Mouse (Mus musculus) erythroid progenitor cell, adult 5-6 weeks (primary cell): Measurements from ENCODE around the gene Krtap9-3. TPM values are rescaled to one million over a fixed set of nuclear protein-coding genes. Genes with fewer than 3 reads are reported as not detected.

Source experiments
- ATAC-seq: replicated peaks from 2 replicates; pipeline ENCODE4 v1.8.0; 2016; ENCODE audit warnings: moderate number of reproducible peaks, mild to moderate bottlenecking, moderate TSS enrichment, inconsistent platforms; ENCODE audit not compliant: poor library complexity, low FRiP score, severe bottlenecking
- total RNA-seq, 2 experiments: library from RNA; stranded (forward) in 1 of 2; stranded (reverse) in 1 of 2; fragments of 150-400 nt in 1 of 2; fragments of 186-747, 209-891 nt in 1 of 2; gene quantifications; 2 replicates each; pipeline versions ENCODE4 v1.2.3 to v1.2.4; 2015 to 2017; ENCODE audit warnings: low replicate concordance in 2 of 2

Krtap9-3 gene
- total RNA-seq, 2 experiments from 2014 or later: not detected

GRCm38 (mm10) chr11:99574106-99574505 lies 23.8 kb downstream of the Krtap9-3 start:
- ATAC-seq: no peak

- no peak for ATAC-seq
Observed at GRCm38 (mm10) chr11:99573164-99573563, 24.7 kb downstream of the Krtap9-3 start.

- no peak for ATAC-seq
Observed at GRCm38 (mm10) chr11:99566530-99566929, 31.4 kb downstream of the Krtap9-3 start, which contains the start of gene Krtap3-1. Gene Krtap3-1 (minus strand): TSS chr11:99566630.

- no peak for ATAC-seq
Observed at GRCm38 (mm10) chr11:99562580-99562979, 35.3 kb downstream of the Krtap9-3 start.

- ATAC-seq: no peak
Observed at GRCm38 (mm10) chr11:99559366-99559765, 38.5 kb downstream of the Krtap9-3 start, which contains the start of gene Gm11939. Gene Gm11939 (minus strand): TSS chr11:99559466.

GRCm38 (mm10) chr11:99557976-99558745 lies 39.7 kb downstream of the Krtap9-3 start:
- no peak for ATAC-seq

GRCm38 (mm10) chr11:99556753-99557152 lies 41.2 kb downstream of the Krtap9-3 start, which contains the start of gene Krtap3-2:
Gene Krtap3-2 (minus strand): TSS chr11:99556853.
- no peak for ATAC-seq

- no peak for ATAC-seq
Observed at GRCm38 (mm10) chr11:99556195-99556594, 41.7 kb downstream of the Krtap9-3 start.

GRCm38 (mm10) chr11:99550765-99551164 lies 47.1 kb downstream of the Krtap9-3 start, which contains the start of gene Krtap3-3:
Gene Krtap3-3 (minus strand): TSS chr11:99550865.
- no peak for ATAC-seq

GRCm38 (mm10) chr11:99547892-99548291 lies 50.0 kb downstream of the Krtap9-3 start:
- ATAC-seq: no peak

Other genes with a start within 250 kb of the Krtap9-3 start
Only the 30 nearest of the 36 such genes appear.
- not detected in 2 replicates for gene Krt12, start 175.8 kb downstream of the Krtap9-3 start, total RNA-seq (2015; ENCODE audit: low replicate concordance)
- not detected in 2 replicates for gene Krt12, start 175.8 kb downstream of the Krtap9-3 start, total RNA-seq (2017; ENCODE audit: low replicate concordance)
- gene Krt20, start 160.0 kb downstream of the Krtap9-3 start, total RNA-seq (2015; ENCODE audit: low replicate concordance): not detected in 2 replicates
- not detected in 2 replicates for gene Krt20, start 160.0 kb downstream of the Krtap9-3 start, total RNA-seq (2017; ENCODE audit: low replicate concordance)
- gene Krt23, start 105.0 kb downstream of the Krtap9-3 start, total RNA-seq (2015; ENCODE audit: low replicate concordance): not detected in 2 replicates
- not detected in 2 replicates for gene Krt23, start 105.0 kb downstream of the Krtap9-3 start, total RNA-seq (2017; ENCODE audit: low replicate concordance)
- gene Krt39, start 76.8 kb downstream of the Krtap9-3 start, total RNA-seq (2015; ENCODE audit: low replicate concordance): not detected in 2 replicates
- not detected in 2 replicates for gene Krt39, start 76.8 kb downstream of the Krtap9-3 start, total RNA-seq (2017; ENCODE audit: low replicate concordance)
- gene Krt40, start 54.9 kb downstream of the Krtap9-3 start, total RNA-seq (2015; ENCODE audit: low replicate concordance): not detected in 2 replicates
- gene Krt40, start 54.9 kb downstream of the Krtap9-3 start, total RNA-seq (2017; ENCODE audit: low replicate concordance): not detected in 2 replicates
- gene Krtap3-3, start 47.2 kb downstream of the Krtap9-3 start, total RNA-seq (2015; ENCODE audit: low replicate concordance): not detected in 2 replicates
- not detected in 2 replicates for gene Krtap3-3, start 47.2 kb downstream of the Krtap9-3 start, total RNA-seq (2017; ENCODE audit: low replicate concordance)
- not detected in 2 replicates for gene Krtap3-2, start 41.3 kb downstream of the Krtap9-3 start, total RNA-seq (2015; ENCODE audit: low replicate concordance)
- not detected in 2 replicates for gene Krtap3-2, start 41.3 kb downstream of the Krtap9-3 start, total RNA-seq (2017; ENCODE audit: low replicate concordance)
- not detected in 2 replicates for gene Gm11939, start 38.6 kb downstream of the Krtap9-3 start, total RNA-seq (2015; ENCODE audit: low replicate concordance)
- gene Gm11939, start 38.6 kb downstream of the Krtap9-3 start, total RNA-seq (2017; ENCODE audit: low replicate concordance): not detected in 2 replicates
- gene Krtap3-1, start 31.5 kb downstream of the Krtap9-3 start, total RNA-seq (2015; ENCODE audit: low replicate concordance): not detected in 2 replicates
- not detected in 2 replicates for gene Krtap3-1, start 31.5 kb downstream of the Krtap9-3 start, total RNA-seq (2017; ENCODE audit: low replicate concordance)
- gene Krtap1-5, start 17.1 kb downstream of the Krtap9-3 start, total RNA-seq (2015; ENCODE audit: low replicate concordance): not detected in 2 replicates
- gene Krtap1-5, start 17.1 kb downstream of the Krtap9-3 start, total RNA-seq (2017; ENCODE audit: low replicate concordance): not detected in 2 replicates
- gene Krtap1-4, start 14.5 kb downstream of the Krtap9-3 start, total RNA-seq (2015; ENCODE audit: low replicate concordance): not detected in 2 replicates
- gene Krtap1-4, start 14.5 kb downstream of the Krtap9-3 start, total RNA-seq (2017; ENCODE audit: low replicate concordance): not detected in 2 replicates
- gene Krtap1-3, start 6.8 kb downstream of the Krtap9-3 start, total RNA-seq (2015; ENCODE audit: low replicate concordance): not detected in 2 replicates
- gene Krtap1-3, start 6.8 kb downstream of the Krtap9-3 start, total RNA-seq (2017; ENCODE audit: low replicate concordance): not detected in 2 replicates
- gene Gm11938, start 5.2 kb upstream of the Krtap9-3 start, total RNA-seq (2015; ENCODE audit: low replicate concordance): not detected in 2 replicates
- not detected in 2 replicates for gene Gm11938, start 5.2 kb upstream of the Krtap9-3 start, total RNA-seq (2017; ENCODE audit: low replicate concordance)
- not detected in 2 replicates for gene Gm11937, start 12.1 kb upstream of the Krtap9-3 start, total RNA-seq (2015; ENCODE audit: low replicate concordance)
- not detected in 2 replicates for gene Gm11937, start 12.1 kb upstream of the Krtap9-3 start, total RNA-seq (2017; ENCODE audit: low replicate concordance)
- gene Krtap2-4, start 16.7 kb upstream of the Krtap9-3 start, total RNA-seq (2015; ENCODE audit: low replicate concordance): not detected in 2 replicates
- gene Krtap2-4, start 16.7 kb upstream of the Krtap9-3 start, total RNA-seq (2017; ENCODE audit: low replicate concordance): not detected in 2 replicates
- gene Gm11562, start 22.3 kb upstream of the Krtap9-3 start, total RNA-seq (2015; ENCODE audit: low replicate concordance): not detected in 2 replicates
- not detected in 2 replicates for gene Gm11562, start 22.3 kb upstream of the Krtap9-3 start, total RNA-seq (2017; ENCODE audit: low replicate concordance)
- not detected in 2 replicates for gene Krtap4-1, start 30.1 kb upstream of the Krtap9-3 start, total RNA-seq (2015; ENCODE audit: low replicate concordance)
- gene Krtap4-1, start 30.1 kb upstream of the Krtap9-3 start, total RNA-seq (2017; ENCODE audit: low replicate concordance): not detected in 2 replicates
- gene Krtap4-2, start 37.0 kb upstream of the Krtap9-3 start, total RNA-seq (2015; ENCODE audit: low replicate concordance): not detected in 2 replicates
- gene Krtap4-2, start 37.0 kb upstream of the Krtap9-3 start, total RNA-seq (2017; ENCODE audit: low replicate concordance): not detected in 2 replicates
- not detected in 2 replicates for gene Krtap4-7, start 46.0 kb upstream of the Krtap9-3 start, total RNA-seq (2015; ENCODE audit: low replicate concordance)
- not detected in 2 replicates for gene Krtap4-7, start 46.0 kb upstream of the Krtap9-3 start, total RNA-seq (2017; ENCODE audit: low replicate concordance)
- not detected in 2 replicates for gene Gm11555, start 52.1 kb upstream of the Krtap9-3 start, total RNA-seq (2015; ENCODE audit: low replicate concordance)
- gene Gm11555, start 52.1 kb upstream of the Krtap9-3 start, total RNA-seq (2017; ENCODE audit: low replicate concordance): not detected in 2 replicates
- not detected in 2 replicates for gene Gm11563, start 60.9 kb upstream of the Krtap9-3 start, total RNA-seq (2015; ENCODE audit: low replicate concordance)
- gene Gm11563, start 60.9 kb upstream of the Krtap9-3 start, total RNA-seq (2017; ENCODE audit: low replicate concordance): not detected in 2 replicates
- not detected in 2 replicates for gene Krtap4-6, start 67.9 kb upstream of the Krtap9-3 start, total RNA-seq (2015; ENCODE audit: low replicate concordance)
- gene Krtap4-6, start 67.9 kb upstream of the Krtap9-3 start, total RNA-seq (2017; ENCODE audit: low replicate concordance): not detected in 2 replicates
- not detected in 2 replicates for gene Gm14190, start 92.6 kb upstream of the Krtap9-3 start, total RNA-seq (2015; ENCODE audit: low replicate concordance)
- gene Gm14190, start 92.6 kb upstream of the Krtap9-3 start, total RNA-seq (2017; ENCODE audit: low replicate concordance): not detected in 2 replicates
- not detected in 2 replicates for gene Gm14180, start 136.2 kb upstream of the Krtap9-3 start, total RNA-seq (2015; ENCODE audit: low replicate concordance)
- gene Gm14180, start 136.2 kb upstream of the Krtap9-3 start, total RNA-seq (2017; ENCODE audit: low replicate concordance): not detected in 2 replicates
- gene Gm11595, start 174.8 kb upstream of the Krtap9-3 start, total RNA-seq (2015; ENCODE audit: low replicate concordance): not detected in 2 replicates
- not detected in 2 replicates for gene Gm11595, start 174.8 kb upstream of the Krtap9-3 start, total RNA-seq (2017; ENCODE audit: low replicate concordance)
- gene Krtap4-8, start 182.6 kb upstream of the Krtap9-3 start, total RNA-seq (2015; ENCODE audit: low replicate concordance): not detected in 2 replicates
- not detected in 2 replicates for gene Krtap4-8, start 182.6 kb upstream of the Krtap9-3 start, total RNA-seq (2017; ENCODE audit: low replicate concordance)
- gene Krtap4-9, start 187.1 kb upstream of the Krtap9-3 start, total RNA-seq (2015; ENCODE audit: low replicate concordance): not detected in 2 replicates
- not detected in 2 replicates for gene Krtap4-9, start 187.1 kb upstream of the Krtap9-3 start, total RNA-seq (2017; ENCODE audit: low replicate concordance)
- gene Gm11596, start 195.4 kb upstream of the Krtap9-3 start, total RNA-seq (2015; ENCODE audit: low replicate concordance): not detected in 2 replicates
- gene Gm11596, start 195.4 kb upstream of the Krtap9-3 start, total RNA-seq (2017; ENCODE audit: low replicate concordance): not detected in 2 replicates
- not detected in 2 replicates for gene Gm11569, start 200.8 kb upstream of the Krtap9-3 start, total RNA-seq (2015; ENCODE audit: low replicate concordance)
- not detected in 2 replicates for gene Gm11569, start 200.8 kb upstream of the Krtap9-3 start, total RNA-seq (2017; ENCODE audit: low replicate concordance)
- gene Gm11554, start 206.3 kb upstream of the Krtap9-3 start, total RNA-seq (2015; ENCODE audit: low replicate concordance): not detected in 2 replicates
- not detected in 2 replicates for gene Gm11554, start 206.3 kb upstream of the Krtap9-3 start, total RNA-seq (2017; ENCODE audit: low replicate concordance)